Mouse (Mus musculus): Measurements from ENCODE around the gene Pax1. TPM values are rescaled to one million over a fixed set of nuclear protein-coding genes. Genes with fewer than 3 reads are reported as not detected.

Pax1 gene
- polyA plus RNA-seq, 1 experiment from 2014 or later = 1.7 TPM

- Histone ChIP-seq H3K4me3 (peak overlapping the region; percentile 58), H3K4me1 (peaks cover 30% of the 10 kb centered on the region), H3K9me3 (no peaks in the 10 kb centered on the region), H3K36me3 (no peaks in the 10 kb centered on the region), H3K27me3 (ENCODE audit: insufficient read depth, poor library complexity, severe bottlenecking) (peaks cover 92% of the 10 kb centered on the region), H3K27ac (no peak overlapping the region)
- under 1% methylated on average over 71 of the region's 80 CpGs for WGBS
- peak; percentile 75 for DNase-seq (ENCODE audit: low spot score)
These were observed 3.5 kb downstream of the Pax1 start for GRCm38 (mm10) chr2:147364982-147365907.

DNA sequence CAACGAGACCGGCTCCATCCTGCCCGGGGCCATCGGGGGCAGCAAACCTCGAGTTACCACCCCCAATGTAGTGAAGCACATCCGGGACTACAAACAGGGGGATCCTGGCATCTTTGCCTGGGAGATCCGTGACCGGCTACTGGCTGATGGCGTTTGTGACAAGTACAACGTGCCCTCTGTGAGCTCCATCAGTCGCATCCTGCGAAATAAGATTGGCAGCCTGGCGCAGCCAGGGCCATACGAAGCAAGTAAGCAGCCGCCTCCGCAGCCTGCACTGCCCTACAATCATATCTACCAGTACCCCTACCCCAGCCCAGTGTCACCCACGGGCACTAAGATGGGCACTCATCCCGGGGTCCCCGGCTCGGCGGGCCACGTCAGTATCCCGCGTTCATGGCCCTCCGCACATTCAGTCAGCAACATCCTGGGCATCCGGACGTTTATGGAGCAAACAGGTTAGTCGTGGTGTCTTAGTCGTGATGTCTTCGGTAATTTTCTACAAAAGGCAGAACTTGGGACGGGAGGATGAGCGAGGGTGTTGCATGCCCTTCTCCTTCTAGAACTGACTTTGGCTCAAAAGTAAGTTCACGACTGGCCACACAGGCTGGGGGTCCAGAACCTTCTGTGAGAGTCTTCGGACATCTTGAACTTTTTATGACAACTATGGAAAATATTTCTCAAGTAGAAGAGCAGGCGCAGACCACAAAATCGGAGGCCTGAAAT, 4.3 kb downstream of the Pax1 start:
- Histone ChIP-seq H3K27ac (no peak overlapping the region), H3K27me3 (ENCODE audit: insufficient read depth, poor library complexity, severe bottlenecking) (peaks cover 92% of the 10 kb centered on the region), H3K36me3 (no peaks in the 10 kb centered on the region), H3K4me3 (peak overlapping the region; percentile 58), H3K9me3 (no peaks in the 10 kb centered on the region), H3K4me1 (peaks cover 30% of the 10 kb centered on the region)
- no peak for DNase-seq (ENCODE audit: low spot score)
- WGBS = 2% methylated on average over 36 of the region's 36 CpGs

DNA sequence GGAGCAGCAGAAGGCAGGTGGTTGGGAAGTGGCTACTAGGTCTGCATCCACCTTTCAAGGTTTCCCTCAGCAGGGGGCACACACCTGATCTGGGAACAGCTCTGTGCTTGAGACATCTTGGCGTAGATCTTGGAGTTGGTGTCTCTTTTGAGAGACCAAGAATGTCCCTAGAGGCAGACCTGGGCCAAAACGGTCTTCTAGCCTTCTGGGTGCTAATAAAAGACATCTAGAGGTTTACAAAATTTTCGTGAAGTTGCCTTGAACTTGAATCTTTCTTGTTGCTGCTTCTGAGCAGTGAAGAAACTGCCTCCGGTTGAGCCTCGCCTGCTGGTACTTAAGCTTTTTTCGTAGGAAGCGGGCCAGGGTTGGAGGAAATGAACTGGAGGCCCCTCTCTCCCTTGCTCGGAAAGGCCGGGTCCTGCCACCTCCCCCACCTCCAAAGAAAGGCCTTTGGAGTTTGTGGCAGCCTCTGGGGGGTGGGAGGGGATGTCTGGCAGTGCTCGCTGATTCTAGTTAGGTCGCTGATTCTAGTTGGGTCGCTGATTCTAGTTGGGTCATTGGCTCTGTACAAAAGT, 5.6 kb downstream of the Pax1 start:
- Histone ChIP-seq H3K4me3 (no peak overlapping the region; the same call in 1 of the 2 replicates), H3K9me3 (no peaks in the 10 kb centered on the region), H3K4me1 (peaks cover 25% of the 10 kb centered on the region), H3K27ac (no peak overlapping the region), H3K27me3 (ENCODE audit: insufficient read depth, poor library complexity, severe bottlenecking) (peaks cover 95% of the 10 kb centered on the region), H3K36me3 (no peaks in the 10 kb centered on the region)
- no peak for DNase-seq (ENCODE audit: low spot score)
- 1% methylated on average over 12 of the region's 12 CpGs for WGBS

GRCm38 (mm10) chr2:147367911-147368591, 6.3 kb downstream of the Pax1 start:
- H3K4me1 ChIP-seq = peaks cover 26% of the 10 kb centered on the region
- WGBS = under 1% methylated on average over 32 of the region's 32 CpGs
- no peaks in the 10 kb centered on the region for H3K9me3 ChIP-seq
- H3K27ac ChIP-seq = no peak overlapping the region
- no peaks in the 10 kb centered on the region for H3K36me3 ChIP-seq
- DNase-seq (ENCODE audit: low spot score) = no peak
- H3K4me3 ChIP-seq = peak overlapping the region; percentile 48
- peaks cover 95% of the 10 kb centered on the region for H3K27me3 ChIP-seq (ENCODE audit: insufficient read depth, poor library complexity, severe bottlenecking)

DNA sequence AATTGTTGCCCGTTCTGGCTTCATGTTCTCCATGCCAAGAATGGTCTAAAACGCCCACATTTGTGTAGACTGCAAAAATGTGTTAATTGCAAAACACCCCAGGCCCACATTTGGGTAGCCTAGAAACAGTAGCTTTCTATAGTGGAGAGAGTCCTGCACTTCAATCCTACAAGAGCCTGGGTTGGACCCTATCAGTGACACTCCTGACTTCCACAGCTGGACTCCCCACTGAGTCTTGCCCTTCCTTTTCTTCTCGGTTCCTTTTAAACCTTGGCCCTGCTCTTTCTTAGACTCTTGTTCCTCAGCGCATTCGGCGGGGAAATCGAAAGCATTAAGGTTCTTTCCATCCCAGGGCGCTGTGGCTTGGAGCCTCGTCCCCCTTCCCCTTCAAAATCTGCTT, 7.8 kb downstream of the Pax1 start:
- no peak overlapping the region for H3K4me3 ChIP-seq

GRCm38 (mm10) chr2:147370091-147370490, 8.4 kb downstream of the Pax1 start:
- H3K4me1 ChIP-seq = peaks cover 30% of the 10 kb centered on the region
- H3K4me3 ChIP-seq = no peak overlapping the region
- no peak for DNase-seq (ENCODE audit: low spot score)
- H3K36me3 ChIP-seq = no peaks in the 10 kb centered on the region
- H3K27ac ChIP-seq = no peak overlapping the region
- peaks cover 95% of the 10 kb centered on the region for H3K27me3 ChIP-seq (ENCODE audit: insufficient read depth, poor library complexity, severe bottlenecking)
- 10% methylated on average over 5 of the region's 5 CpGs for WGBS
- H3K9me3 ChIP-seq = no peaks in the 10 kb centered on the region

More for the DNA sequence above, 7.8 kb downstream of the Pax1 start:
- peaks cover 95% of the 10 kb centered on the region for H3K27me3 ChIP-seq (ENCODE audit: insufficient read depth, poor library complexity, severe bottlenecking)
- no peak overlapping the region for H3K27ac ChIP-seq
- H3K9me3 ChIP-seq = no peaks in the 10 kb centered on the region
- H3K36me3 ChIP-seq = no peaks in the 10 kb centered on the region
- 2% methylated on average over 9 of the region's 9 CpGs for WGBS
- peaks cover 34% of the 10 kb centered on the region for H3K4me1 ChIP-seq
- no peak for DNase-seq (ENCODE audit: low spot score)

- H3K9me3 ChIP-seq = no peaks in the 10 kb centered on the region
- DNase-seq (ENCODE audit: low spot score) = no peak
- H3K27me3 ChIP-seq (ENCODE audit: insufficient read depth, poor library complexity, severe bottlenecking) = peaks cover 93% of the 10 kb centered on the region
- H3K27ac ChIP-seq = no peak overlapping the region
- no peaks in the 10 kb centered on the region for H3K36me3 ChIP-seq
- H3K4me1 ChIP-seq = peaks cover 19% of the 10 kb centered on the region
- H3K4me3 ChIP-seq = no peak overlapping the region
These were observed 9.6 kb downstream of the Pax1 start for GRCm38 (mm10) chr2:147371289-147371688.

GRCm38 (mm10) chr2:147371840-147372239, 10.1 kb downstream of the Pax1 start:
- Histone ChIP-seq H3K9me3 (no peaks in the 10 kb centered on the region), H3K27ac (no peak overlapping the region), H3K4me1 (peaks cover 19% of the 10 kb centered on the region), H3K36me3 (no peaks in the 10 kb centered on the region), H3K27me3 (ENCODE audit: insufficient read depth, poor library complexity, severe bottlenecking) (peaks cover 93% of the 10 kb centered on the region), H3K4me3 (no peak overlapping the region)
- DNase-seq (ENCODE audit: low spot score) = no peak
- WGBS = 3% methylated on average over 4 of the region's 4 CpGs

DNA sequence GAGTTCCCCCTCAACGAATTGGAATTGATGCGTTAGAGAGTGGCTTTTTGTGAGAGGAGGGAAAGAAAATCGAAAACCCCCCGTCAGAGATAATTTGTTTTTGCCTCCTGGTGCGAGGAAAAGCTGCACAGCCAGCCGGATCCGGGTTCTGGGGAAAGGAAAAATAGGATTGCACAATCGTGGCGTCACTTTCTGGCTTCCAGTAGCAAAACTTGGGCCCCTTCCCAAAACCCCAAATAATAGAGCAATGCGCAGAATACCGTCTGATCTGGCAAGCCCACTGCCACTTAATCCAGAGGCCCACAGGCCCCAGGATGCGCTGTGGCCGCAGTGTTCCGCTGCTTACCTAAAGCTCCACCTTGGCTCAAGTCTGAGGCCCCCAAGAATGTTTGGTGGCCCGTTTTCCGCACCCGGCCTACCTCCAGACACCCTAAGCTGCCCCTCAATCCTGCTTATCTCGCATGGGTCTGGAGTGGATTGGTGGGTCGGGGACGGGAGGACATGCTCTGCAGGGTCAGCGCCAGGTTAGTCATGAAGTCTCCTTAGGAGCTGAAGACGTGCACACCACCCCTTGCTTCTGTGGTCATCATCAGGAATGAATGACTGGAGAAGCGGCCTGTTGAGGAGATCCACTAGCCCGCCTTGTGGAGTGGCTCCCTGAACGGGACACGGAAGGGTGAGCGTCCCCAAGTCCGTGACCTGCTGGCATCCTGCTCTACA, 11.4 kb downstream of the Pax1 start:
- DNase-seq (ENCODE audit: low spot score) = no peak
- no peaks in the 10 kb centered on the region for H3K36me3 ChIP-seq
- no peak overlapping the region for H3K27ac ChIP-seq
- H3K4me3 ChIP-seq = peak overlapping the region; percentile 34
- peaks cover 93% of the 10 kb centered on the region for H3K27me3 ChIP-seq (ENCODE audit: insufficient read depth, poor library complexity, severe bottlenecking)
- peaks cover 12% of the 10 kb centered on the region for H3K4me1 ChIP-seq
- under 1% methylated on average over 28 of the region's 28 CpGs for WGBS
- no peaks in the 10 kb centered on the region for H3K9me3 ChIP-seq

GRCm38 (mm10) chr2:147373667-147374007, 11.9 kb downstream of the Pax1 start:
- Histone ChIP-seq H3K36me3 (no peaks in the 10 kb centered on the region), H3K4me1 (peaks cover 9% of the 10 kb centered on the region), H3K4me3 (peak overlapping the region; percentile 34), H3K27ac (no peak overlapping the region), H3K27me3 (ENCODE audit: insufficient read depth, poor library complexity, severe bottlenecking) (peaks cover 93% of the 10 kb centered on the region), H3K9me3 (no peaks in the 10 kb centered on the region)
- DNase-seq (ENCODE audit: low spot score) = no peak
- 1% methylated on average over 19 of the region's 19 CpGs for WGBS

- Histone ChIP-seq H3K27ac (no peak overlapping the region), H3K36me3 (no peaks in the 10 kb centered on the region), H3K4me1 (peaks cover 9% of the 10 kb centered on the region), H3K27me3 (ENCODE audit: insufficient read depth, poor library complexity, severe bottlenecking) (peaks cover 92% of the 10 kb centered on the region), H3K9me3 (no peaks in the 10 kb centered on the region), H3K4me3 (no peak overlapping the region)
- 2% methylated on average over 4 of the region's 4 CpGs for WGBS
- no peak for DNase-seq (ENCODE audit: low spot score)
These were observed 12.5 kb downstream of the Pax1 start for GRCm38 (mm10) chr2:147374245-147374644.

DNA sequence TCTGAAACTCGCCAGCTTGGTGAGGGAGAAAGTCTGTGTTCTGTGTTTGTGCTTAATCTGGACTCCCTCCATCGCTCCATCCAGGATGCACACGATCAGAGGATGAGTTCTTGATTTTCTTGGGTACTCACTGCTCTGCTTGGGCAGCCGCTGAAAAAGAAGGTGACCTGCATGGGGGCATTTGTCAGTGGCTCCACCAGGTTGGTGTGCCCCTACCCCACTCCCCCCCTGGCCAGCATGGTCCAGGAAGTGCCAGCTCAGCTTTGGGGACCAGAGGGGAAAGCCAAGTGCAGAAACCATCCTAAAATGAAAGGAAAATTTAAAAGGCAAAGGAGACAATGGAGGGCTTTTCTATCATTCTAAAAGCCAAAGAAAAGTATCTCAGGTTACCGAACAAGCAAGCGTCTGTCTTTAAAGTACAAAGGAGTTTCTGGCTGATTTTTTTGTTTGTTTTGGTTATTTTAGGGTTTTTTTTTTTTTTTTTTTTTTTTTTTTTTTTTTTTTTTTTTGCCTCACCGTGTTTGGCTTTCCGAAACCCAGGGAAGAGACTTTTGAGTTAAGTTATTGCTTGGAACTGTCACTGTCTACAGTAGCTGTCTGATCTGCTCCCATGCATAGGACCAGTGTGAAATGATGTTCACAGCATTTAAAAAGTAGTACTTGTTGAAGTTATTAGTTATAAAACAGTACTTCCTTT, 13.4 kb downstream of the Pax1 start:
- no peak overlapping the region for H3K4me3 ChIP-seq
- no peak overlapping the region for H3K27ac ChIP-seq
- H3K27me3 ChIP-seq (ENCODE audit: insufficient read depth, poor library complexity, severe bottlenecking) = peaks cover 83% of the 10 kb centered on the region
- no peaks in the 10 kb centered on the region for H3K9me3 ChIP-seq
- no peak for DNase-seq (ENCODE audit: low spot score)
- H3K36me3 ChIP-seq = no peaks in the 10 kb centered on the region
- WGBS = 9% methylated on average over 8 of the region's 8 CpGs
- peaks cover 9% of the 10 kb centered on the region for H3K4me1 ChIP-seq
